Mouse (Mus musculus): Measurements from ENCODE around the gene Lrrc23.
"Not testable (repeated sequence)": the region's sequence is repeated elsewhere in the genome, so short reads cannot be mapped to it uniquely, and the experiment has no call there.

Gene Lrrc23

GRCm38 (mm10) chr6:124779222-124779983, at the start of gene Lrrc23:
Gene Lrrc23 (minus strand): TSS chr6:124779727.
- in situ Hi-C loops (cut with MboI; ENCODE audit: low sequenced_read_pairs) = no loop called here

DNA sequence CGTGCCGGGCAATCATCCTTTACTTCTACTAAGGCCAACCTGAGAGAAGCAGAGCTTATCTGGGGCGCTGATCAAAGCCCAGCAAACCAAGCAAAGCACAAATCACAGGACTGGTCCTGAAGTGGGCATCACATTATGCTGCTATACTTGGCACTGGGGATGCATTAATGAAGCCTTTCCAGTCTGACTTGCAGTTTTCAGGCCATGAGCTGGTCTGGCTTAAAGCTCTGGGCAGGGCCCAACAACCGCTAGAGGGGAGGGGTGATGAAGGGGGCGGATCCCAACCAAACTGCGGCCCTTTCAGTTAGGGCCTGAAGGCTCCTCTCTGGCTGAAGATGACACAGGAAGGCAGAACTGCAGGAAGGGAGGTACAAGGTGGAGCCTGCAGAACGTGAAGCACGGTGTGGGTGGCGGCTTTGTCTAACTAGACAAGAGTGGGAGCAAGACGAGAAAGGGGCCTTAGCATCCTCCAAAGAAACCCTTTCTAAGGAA, 48.6 kb upstream of the Lrrc23 start:
- in situ Hi-C loops (cut with MboI; ENCODE audit: low sequenced_read_pairs) = no loop called here

DNA sequence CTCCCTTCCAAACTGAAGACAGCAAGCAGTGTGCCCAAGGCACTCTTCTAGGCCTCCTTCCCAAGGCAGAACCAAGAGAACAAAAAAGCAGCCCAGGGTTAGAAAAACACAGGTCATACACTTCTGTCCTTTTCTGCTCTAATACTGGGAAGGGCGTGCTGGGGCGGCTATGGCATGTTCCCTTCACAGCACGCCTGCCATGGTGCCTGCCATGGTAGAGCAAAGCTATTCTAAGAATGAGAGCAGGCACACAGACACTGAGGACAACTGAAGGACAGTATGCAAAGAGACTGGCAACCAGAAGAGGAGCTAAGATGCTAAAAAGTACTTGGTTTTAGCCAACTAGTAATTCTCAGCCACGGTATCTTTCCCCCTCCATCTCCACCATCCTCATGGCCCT, 42.5 kb upstream of the Lrrc23 start:
- in situ Hi-C loops (cut with MboI; ENCODE audit: low sequenced_read_pairs) = no loop called here

- in situ Hi-C loops (cut with MboI; ENCODE audit: low sequenced_read_pairs) = no loop called here
Measured at GRCm38 (mm10) chr6:124820891-124821290, 41.4 kb upstream of the Lrrc23 start.

- in situ Hi-C loops (cut with MboI; ENCODE audit: low sequenced_read_pairs) = no loop called here
Measured at GRCm38 (mm10) chr6:124817971-124818370, 38.4 kb upstream of the Lrrc23 start.

DNA sequence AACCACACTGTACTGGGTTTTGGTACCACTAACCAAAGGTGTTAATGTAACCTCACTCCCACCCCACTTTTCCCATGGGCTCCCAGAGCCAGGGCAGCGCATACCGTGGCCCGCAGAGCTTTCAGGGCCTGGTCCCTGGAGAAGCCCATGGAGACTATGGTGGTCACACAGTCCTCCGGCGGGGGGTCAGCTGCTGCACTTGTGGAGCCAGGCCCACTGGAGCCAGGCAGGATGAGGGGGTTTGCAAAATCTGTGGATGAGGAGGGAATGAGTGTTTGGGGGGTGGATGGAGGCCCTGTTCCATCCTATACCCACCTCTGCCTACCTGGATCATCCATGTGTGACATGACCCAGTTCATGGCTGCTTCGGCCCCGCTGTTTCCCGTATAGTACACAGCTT, 38.0 kb upstream of the Lrrc23 start:
- in situ Hi-C loops (cut with MboI; ENCODE audit: low sequenced_read_pairs) = no loop called here

DNA sequence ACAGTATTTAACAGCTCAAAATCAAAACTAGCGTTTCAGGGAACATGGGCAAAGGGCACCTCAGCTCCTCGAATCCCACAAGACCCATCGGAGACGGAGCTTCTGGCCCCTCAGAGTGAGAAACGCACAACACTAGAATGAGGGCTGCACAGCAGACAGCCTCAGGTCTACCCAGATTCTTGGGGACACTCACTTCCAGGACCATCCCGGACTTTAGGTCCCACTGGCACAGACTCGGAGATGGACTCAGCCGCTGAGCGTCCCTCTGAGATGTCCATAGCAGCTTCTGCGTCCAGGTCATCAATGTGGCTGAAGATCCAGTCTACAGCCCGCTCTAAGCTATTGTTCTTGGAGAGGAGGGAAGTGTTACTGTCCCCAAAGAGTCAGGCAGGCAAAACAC, 37.6 kb upstream of the Lrrc23 start:
- in situ Hi-C loops (cut with MboI; ENCODE audit: low sequenced_read_pairs) = no loop called here

- in situ Hi-C loops (cut with MboI; ENCODE audit: low sequenced_read_pairs) = no loop called here
Measured at GRCm38 (mm10) chr6:124816611-124817010, 37.1 kb upstream of the Lrrc23 start.

DNA sequence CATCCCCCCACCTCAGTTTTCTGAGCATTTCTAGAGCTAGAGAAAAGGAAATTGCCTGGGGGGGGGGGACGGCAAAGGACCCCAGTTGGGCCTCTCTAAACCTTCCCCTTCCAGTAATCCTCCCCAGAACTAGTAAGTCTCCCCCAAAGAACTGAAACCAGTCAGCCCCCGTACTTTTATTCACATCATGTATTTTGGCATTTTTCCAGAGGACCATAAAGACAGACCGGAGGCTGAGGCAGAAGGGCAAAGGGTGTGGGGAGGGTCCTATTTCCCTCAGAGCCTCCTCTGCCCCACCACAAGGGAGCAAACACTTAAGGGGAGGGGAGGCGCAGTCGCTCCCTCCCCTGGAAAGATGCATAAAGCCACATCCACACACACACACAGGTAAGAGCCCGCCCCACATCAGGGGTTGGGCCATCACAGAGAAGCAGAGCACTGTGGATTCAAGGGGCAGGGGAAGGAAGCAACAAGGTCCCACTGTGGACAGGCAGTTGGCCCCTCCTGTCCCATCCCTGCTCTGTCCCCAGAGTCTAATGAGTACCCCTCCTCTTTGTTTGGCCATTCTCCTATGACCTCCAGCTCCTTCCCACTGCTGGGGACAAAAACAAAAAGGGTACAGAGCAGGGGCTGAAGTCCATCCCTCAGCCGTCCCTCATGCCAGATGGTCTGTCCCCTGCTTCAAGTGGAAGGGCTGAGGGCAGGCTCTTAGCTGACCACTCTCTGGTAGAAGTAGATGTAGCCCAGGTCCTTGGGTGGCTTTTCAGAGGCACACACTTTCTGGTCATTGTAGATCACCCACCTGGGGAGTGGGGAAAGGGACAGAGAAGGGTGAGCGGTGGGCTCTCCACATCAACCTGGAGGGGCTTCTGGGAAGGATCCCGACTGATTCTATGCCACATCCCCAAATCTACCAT, 35.6 kb upstream of the Lrrc23 start:
- in situ Hi-C loops (cut with MboI; ENCODE audit: low sequenced_read_pairs) = no loop called here

GRCm38 (mm10) chr6:124814448-124814847, 34.9 kb upstream of the Lrrc23 start:
- in situ Hi-C loops (cut with MboI; ENCODE audit: low sequenced_read_pairs) = no loop called here

DNA sequence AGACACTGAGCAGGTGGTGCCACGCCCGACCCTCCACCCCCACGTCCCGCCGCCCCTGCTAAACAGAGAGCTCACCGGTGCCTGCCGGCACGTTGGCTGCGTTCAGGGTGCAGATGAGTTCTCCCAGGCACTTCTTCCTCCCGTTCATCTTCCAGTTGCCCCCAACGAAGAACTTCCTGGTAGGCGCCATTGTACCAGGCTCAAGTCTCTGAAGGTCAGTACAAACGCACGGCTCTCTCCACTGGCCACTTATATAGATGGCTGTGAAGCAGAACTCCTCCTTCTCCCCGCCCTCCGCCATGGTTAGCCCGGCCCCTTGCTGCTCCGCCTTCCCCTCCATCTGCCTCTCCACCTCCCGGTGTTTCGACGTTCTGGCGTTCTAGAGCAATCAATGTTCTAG, 34.4 kb upstream of the Lrrc23 start, which contains the start of gene Tpi1:
Tpi1 (minus strand) TSS at position 364 of the 400 bp plus-strand sequence.
- in situ Hi-C loops (cut with MboI; ENCODE audit: low sequenced_read_pairs) = no loop called here

DNA sequence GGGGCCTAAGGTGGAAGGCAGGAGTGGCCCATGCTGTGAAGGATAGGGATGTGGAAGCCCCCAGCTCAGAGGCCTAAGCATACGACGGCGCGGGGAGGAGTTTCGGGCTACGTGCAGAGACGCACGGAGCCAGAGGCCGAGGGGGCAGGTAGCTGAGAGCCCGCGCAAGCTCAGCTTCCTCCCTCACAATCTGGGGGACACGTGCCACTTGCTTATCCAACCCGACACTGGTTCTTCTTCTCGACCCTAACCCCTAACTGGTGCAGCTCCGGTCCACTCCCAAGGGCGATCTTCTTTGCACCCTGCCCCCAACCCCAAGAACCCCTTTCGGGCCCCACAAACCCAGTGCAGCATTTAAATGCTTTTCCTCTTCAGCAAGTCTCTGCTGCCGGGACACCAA, 34.0 kb upstream of the Lrrc23 start:
- in situ Hi-C loops (cut with MboI; ENCODE audit: low sequenced_read_pairs) = no loop called here

GRCm38 (mm10) chr6:124812848-124813247, 33.3 kb upstream of the Lrrc23 start:
- in situ Hi-C loops (cut with MboI; ENCODE audit: low sequenced_read_pairs) = no loop called here

- in situ Hi-C loops (cut with MboI; ENCODE audit: low sequenced_read_pairs) = no loop called here
Measured at GRCm38 (mm10) chr6:124811701-124812560, 32.4 kb upstream of the Lrrc23 start.

GRCm38 (mm10) chr6:124811403-124811665, 31.8 kb upstream of the Lrrc23 start:
- in situ Hi-C loops (cut with MboI; ENCODE audit: low sequenced_read_pairs) = no loop called here

- in situ Hi-C loops (cut with MboI; ENCODE audit: low sequenced_read_pairs) = not testable (repeated sequence)
Measured at GRCm38 (mm10) chr6:124810566-124811402, 31.3 kb upstream of the Lrrc23 start.

DNA sequence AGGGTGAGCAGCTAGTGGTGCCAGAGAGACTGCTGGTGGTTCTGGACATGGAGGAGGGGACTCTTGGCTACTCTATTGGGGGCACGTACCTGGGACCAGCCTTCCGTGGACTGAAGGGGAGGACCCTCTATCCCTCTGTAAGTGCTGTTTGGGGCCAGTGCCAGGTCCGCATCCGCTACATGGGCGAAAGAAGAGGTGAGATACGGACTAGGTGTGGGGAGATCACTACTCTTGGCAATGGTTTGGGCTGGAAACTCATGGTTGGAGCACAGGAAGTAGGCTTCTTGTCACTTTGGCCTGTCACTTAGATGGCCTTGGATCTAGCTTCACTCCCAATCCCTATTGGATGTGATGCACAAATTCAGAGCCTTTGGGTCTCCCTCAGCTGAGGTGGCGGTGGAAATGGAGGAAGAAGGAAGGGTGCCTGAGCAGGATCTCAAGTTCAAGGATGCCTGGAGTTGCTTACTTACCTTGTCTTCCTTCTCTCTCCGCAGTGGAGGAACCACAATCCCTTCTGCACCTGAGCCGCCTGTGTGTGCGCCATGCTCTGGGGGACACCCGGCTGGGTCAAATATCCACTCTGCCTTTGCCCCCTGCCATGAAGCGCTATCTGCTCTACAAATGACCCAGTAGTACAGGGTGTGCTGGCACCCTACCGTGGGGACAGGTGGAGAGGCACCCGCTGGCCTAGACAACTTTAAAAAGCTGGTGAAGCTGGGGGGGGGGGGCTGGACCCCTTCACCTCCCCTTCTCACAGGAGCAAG, 30.4 kb upstream of the Lrrc23 start:
- in situ Hi-C loops (cut with MboI; ENCODE audit: low sequenced_read_pairs) = no loop called here

GRCm38 (mm10) chr6:124809052-124809774, 29.7 kb upstream of the Lrrc23 start:
- in situ Hi-C loops (cut with MboI; ENCODE audit: low sequenced_read_pairs) = no loop called here
